Mouse (Mus musculus) megakaryocyte, embryonic 14.5 days (primary cell): ENCODE measurements around the gene Gtf2a1l. TPM values are rescaled to one million over a fixed set of nuclear protein-coding genes. Genes with fewer than 3 reads are reported as not detected.

Experiments
- H3K27me3 ChIP-seq: replicated peaks from 2 replicates; pipeline ENCODE3; 2012; ENCODE audit warnings: inconsistent platforms
- H3K36me3 ChIP-seq: replicated peaks from 2 replicates; pipeline ENCODE3; 2012; ENCODE audit warnings: low read length, inconsistent platforms, mixed read lengths
- H3K4me1 ChIP-seq: 2 replicates; pipeline ENCODE4 v1.6.1; 2012; ENCODE audit warnings: inconsistent platforms
- H3K4me3 ChIP-seq: replicated peaks from 2 replicates; pipeline ENCODE3; 2012; ENCODE audit warnings: moderate library complexity, mild to moderate bottlenecking, inconsistent platforms
- H3K9me3 ChIP-seq: 2 replicates; pipeline ENCODE4 v1.6.1; 2012; ENCODE audit warnings: inconsistent platforms
- FLI1 ChIP-seq: IDR thresholded peaks from 2 replicates; pipeline ENCODE4 v1.6.1; 2012; ENCODE audit warnings: low read length, inconsistent platforms, mixed read lengths
- GATA1 ChIP-seq: IDR thresholded peaks from 3 replicates; pipeline ENCODE4 v1.6.1; 2012; ENCODE audit warnings: mixed read lengths, low read length, inconsistent platforms, borderline replicate concordance
- polyA plus RNA-seq: library from polyadenylated mRNA; stranded (reverse); fragments of >175 nt; gene quantifications from 2 replicates; pipeline ENCODE4 v1.2.3, GENCODE M21; 2012; ENCODE audit warnings: low replicate concordance; ENCODE audit not compliant: insufficient read depth

The Gtf2a1l gene
- polyA plus RNA-seq, 1 experiment = not detected

- TF ChIP-seq GATA1 (no peak), FLI1 (no peak)
- Histone ChIP-seq H3K9me3 (peaks cover 33% of the 10 kb centered on the region), H3K4me1 (no peaks in the 10 kb centered on the region), H3K27me3 (no peaks in the 10 kb centered on the region), H3K4me3 (no peak overlapping the region), H3K36me3 (no peaks in the 10 kb centered on the region)
Observed at GRCm38 (mm10) chr17:88763396-88764135, 95.1 kb downstream of the Gtf2a1l start.

GRCm38 (mm10) chr17:88764136-88764485, 95.7 kb downstream of the Gtf2a1l start:
- Histone ChIP-seq H3K36me3 (no peaks in the 10 kb centered on the region), H3K9me3 (peaks cover 33% of the 10 kb centered on the region)

More at GRCm38 (mm10) chr17:88764136-88764485, 95.7 kb downstream of the Gtf2a1l start:
- no peak for TF ChIP-seq FLI1
- TF ChIP-seq GATA1 = no peak
- no peak overlapping the region for H3K4me3 ChIP-seq
- H3K27me3 ChIP-seq = no peaks in the 10 kb centered on the region
- H3K4me1 ChIP-seq = no peaks in the 10 kb centered on the region

Other genes starting within 250 kb of the Gtf2a1l start
- gene Foxn2, start 227.9 kb upstream of the Gtf2a1l start, polyA plus RNA-seq = 2.6 TPM in 1 of 2 replicates, not detected in the other
- 4.6 TPM in 1 of 2 replicates, not detected in the other for gene Ppp1r21, start 138.5 kb upstream of the Gtf2a1l start, polyA plus RNA-seq
- gene Ston1, start 71.0 kb upstream of the Gtf2a1l start, polyA plus RNA-seq = 0.29 TPM in 1 of 2 replicates, not detected in the other
- not detected in 2 replicates for gene Lhcgr, start 123.3 kb downstream of the Gtf2a1l start, polyA plus RNA-seq